Mouse (Mus musculus): ENCODE data around the gene Nup160. TPM values are rescaled to one million over a fixed set of nuclear protein-coding genes. Genes with fewer than 3 reads are reported as not detected.

Gene Nup160
- 49.7 and 56.0 TPM in 2 replicates for total RNA-seq (2017)

DNA sequence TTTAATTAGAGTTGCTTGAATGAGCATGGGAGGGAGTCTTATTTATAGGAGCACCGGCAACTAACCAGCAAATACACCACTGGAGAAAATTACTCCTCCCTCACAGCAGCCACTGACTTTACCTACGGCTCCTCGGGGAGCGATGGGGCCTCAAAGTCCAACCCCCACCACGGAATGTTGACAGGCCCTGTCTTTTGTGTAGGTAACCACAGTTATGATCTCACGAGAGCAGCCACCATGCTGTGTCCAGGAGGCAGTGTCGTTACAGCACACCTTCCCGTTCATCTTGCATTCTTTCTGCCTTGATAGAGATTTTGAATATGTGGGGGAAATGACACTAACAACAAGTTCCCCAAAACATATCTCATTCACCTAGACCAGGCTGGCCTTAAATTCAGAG lies at the start of gene Nup160:
Gene Nup160, plus strand, starts transcription at position 209 of the 400 bp plus-strand sequence.
- ATAC-seq (replicated peaks in 1 of 2; ENCODE audit: insufficient read depth in 1 of 2, low FRiP score in 2 of 2, low TSS enrichment in 1 of 2, low read depth in 1 of 2, poor library complexity in 2 of 2, severe bottlenecking in 2 of 2) = no peak

DNA sequence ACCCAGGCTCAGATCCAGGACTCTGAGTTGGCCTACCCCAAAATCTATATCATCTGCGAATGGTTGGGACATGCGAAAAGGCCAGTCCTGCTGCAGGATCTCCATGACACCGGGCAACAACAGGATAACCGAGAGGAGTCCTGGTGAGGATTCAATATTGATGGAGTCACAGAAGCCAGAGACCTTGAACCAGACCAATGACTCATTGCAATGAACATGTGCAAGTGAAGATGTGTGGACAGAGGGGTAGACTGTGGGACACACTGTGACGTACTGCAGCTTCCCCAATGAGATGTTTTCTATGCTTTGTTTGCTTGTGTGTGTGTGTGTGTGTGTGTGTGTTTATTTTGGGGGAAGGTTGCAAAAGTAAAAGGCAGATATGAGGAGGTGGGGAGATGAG lies 48.8 kb upstream of the Nup160 start:
- ATAC-seq (replicated peaks in 1 of 2; ENCODE audit: insufficient read depth in 1 of 2, low FRiP score in 2 of 2, low TSS enrichment in 1 of 2, low read depth in 1 of 2, poor library complexity in 2 of 2, severe bottlenecking in 2 of 2) = no peak

DNA sequence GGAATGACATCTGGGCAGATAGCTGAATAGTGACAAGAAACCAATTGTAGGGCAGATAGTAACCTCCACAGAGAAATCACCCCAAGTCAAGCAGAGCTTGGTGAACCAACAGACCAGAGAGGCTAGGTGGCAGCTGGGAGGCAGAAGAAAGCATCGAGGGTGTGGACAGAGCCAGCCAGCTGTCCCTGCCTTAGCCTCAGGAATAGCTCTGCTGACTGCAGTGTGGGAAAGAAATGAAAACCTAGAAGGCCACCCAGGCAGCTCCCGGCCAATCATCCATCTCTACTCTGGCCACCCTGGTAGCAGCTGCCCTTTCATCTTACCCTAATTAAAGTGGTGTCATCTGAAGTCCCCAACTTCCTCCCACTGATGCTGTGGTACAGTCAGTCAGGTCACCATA lies 47.5 kb upstream of the Nup160 start:
- ATAC-seq (replicated peaks in 1 of 2; ENCODE audit: insufficient read depth in 1 of 2, low FRiP score in 2 of 2, low TSS enrichment in 1 of 2, low read depth in 1 of 2, poor library complexity in 2 of 2, severe bottlenecking in 2 of 2) = no peak

DNA sequence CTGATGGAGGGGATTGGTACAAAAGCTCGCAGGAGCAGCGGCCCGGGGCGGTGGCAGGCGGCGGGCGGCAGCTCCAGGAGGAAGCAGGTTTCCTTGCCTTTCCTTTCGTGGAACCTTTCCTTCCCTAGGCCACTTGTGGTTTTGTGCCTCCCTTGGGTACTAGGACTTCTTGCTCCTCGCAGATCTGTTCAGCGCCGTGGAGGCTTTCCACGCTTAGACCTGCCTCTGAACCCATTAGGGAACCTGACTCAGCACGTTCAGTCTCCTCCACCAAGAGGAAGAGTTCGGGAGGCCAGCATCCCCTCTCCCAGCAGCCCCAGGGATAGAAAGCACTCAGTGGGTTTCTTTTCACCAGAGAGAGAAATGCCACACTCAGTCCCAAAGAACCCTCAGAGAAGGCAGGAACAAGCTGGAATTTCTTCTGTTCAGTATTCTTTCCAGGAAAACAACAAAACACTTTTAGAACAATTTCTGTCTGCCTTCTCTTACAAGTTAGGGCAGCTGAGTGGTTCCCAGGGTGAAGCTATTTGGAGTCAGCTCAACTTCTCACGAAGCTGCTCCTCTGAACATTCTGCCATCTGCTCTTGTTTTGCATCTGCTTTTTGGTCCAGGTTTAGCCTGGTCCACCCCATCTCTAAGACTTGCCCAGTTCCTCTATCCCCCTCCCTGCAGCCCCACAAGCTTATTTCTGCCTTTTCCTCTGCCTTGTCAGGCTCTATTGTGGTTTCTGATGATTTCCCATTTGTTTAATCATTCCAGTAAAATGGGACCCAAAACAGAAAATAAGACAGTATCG lies 44.9 kb upstream of the Nup160 start:
- peak; percentile 52 to 53; a peak in 3 of 4 replicates for ATAC-seq (replicated peaks in 1 of 2; ENCODE audit: insufficient read depth in 1 of 2, low FRiP score in 2 of 2, low TSS enrichment in 1 of 2, low read depth in 1 of 2, poor library complexity in 2 of 2, severe bottlenecking in 2 of 2)

DNA sequence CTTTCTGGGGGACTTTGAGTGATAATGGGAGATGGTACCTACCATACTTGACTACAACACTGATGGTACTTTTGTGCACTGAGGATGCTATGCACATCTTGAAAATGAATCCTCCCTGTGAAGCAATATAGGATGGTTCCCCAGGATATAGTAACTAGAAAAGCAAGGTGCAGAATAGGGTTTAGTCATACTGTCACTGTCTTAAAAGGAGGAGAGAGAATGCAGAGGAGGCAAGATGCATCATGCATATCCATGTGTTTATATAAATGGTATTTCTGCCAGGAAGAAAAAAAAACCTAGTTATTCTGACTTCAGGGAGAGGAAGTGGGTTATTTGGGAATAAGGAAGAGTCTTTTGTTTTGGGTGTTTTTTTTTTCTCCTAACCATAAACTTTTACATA lies 42.3 kb upstream of the Nup160 start:
- no peak for ATAC-seq (replicated peaks in 1 of 2; ENCODE audit: insufficient read depth in 1 of 2, low FRiP score in 2 of 2, low TSS enrichment in 1 of 2, low read depth in 1 of 2, poor library complexity in 2 of 2, severe bottlenecking in 2 of 2)

DNA sequence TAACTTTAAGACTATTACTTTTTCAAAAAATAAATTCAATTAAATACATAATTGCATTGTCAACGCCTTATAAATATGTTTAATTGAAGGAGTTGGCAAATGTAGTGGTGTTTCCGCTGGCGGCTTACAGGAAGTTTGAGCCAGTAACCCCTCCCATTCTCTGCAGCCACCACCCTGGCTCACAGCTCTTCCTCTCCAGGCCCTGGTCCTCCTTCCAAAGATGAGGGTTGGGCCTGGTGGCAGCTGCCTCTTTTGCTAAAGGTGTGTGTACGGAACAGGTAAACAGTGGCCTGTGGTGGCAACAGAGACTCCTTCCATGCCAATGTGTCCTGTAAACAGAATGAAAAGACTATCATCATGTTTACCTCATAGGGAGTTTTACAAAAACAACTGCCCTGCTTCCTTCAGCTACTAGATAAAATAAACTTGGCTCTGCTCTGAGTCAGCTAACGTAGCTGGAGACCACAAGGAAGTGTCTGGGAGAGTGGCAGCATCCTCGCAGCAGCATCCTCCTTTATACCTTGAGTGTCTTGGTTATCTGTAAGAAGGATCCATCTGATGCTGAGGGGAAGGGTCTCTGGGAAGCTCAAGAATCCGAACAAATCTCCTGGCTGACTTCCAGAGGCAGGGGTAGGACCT lies 41.8 kb upstream of the Nup160 start:
- peak; percentile 76 to 79 for ATAC-seq (replicated peaks in 1 of 2; ENCODE audit: insufficient read depth in 1 of 2, low FRiP score in 2 of 2, low TSS enrichment in 1 of 2, low read depth in 1 of 2, poor library complexity in 2 of 2, severe bottlenecking in 2 of 2)

DNA sequence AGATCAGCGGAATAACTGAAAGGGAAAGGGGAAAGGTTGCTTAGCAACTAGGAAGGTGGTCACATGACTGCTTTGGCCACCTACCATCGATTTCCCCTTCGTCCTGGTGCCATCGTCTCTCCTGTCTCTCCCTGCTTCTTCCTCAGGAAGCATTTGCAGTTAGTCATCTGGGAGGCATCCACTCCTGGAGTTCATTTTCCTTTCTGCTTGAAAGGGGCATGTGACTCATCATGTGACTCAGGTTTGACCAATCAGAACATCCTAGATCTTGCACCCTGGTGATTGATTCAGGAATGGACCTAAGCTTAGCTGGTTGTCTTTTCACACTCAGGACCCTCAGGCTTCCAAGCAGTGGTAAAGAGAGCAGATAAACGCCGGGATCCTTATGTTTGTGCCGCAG lies 40.2 kb upstream of the Nup160 start:
- ATAC-seq (replicated peaks in 1 of 2; ENCODE audit: insufficient read depth in 1 of 2, low FRiP score in 2 of 2, low TSS enrichment in 1 of 2, low read depth in 1 of 2, poor library complexity in 2 of 2, severe bottlenecking in 2 of 2) = no peak

DNA sequence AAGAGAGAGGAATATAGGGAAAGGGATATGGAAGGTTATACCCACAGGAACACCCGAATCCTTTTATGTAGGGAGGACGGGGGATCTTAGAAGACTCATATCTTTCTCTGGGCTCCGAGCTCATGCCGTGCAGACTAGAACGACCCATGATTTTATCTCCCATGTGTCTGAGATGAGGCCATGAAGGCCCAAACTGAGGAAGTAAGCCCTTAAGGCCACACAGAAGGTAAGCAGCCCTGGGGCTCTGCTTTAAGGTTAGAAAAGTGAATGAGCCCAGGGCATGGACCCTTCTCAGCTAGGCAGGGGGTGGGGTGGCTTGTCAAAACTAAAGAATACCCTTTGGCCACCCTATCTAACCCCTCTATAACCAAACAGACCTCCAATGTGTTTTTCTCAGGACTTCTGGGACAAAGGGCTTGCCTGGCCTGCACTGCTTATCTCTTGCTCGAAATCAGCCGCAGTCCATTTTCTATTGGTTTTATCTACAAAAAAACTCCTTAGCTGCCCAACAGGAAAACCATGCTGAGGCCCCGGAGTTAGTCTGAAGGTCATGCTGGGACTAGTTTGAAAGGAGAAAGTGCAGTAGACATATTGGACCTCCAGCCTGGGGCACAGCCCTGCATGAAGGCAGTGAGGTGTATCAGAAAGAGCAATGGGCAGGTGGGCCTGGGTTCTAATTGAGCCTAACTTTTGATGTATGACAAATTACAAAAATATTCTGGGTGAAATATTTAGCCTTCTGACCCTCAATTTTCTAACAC lies 37.8 kb upstream of the Nup160 start:
- ATAC-seq (replicated peaks in 1 of 2; ENCODE audit: insufficient read depth in 1 of 2, low FRiP score in 2 of 2, low TSS enrichment in 1 of 2, low read depth in 1 of 2, poor library complexity in 2 of 2, severe bottlenecking in 2 of 2) = no peak

DNA sequence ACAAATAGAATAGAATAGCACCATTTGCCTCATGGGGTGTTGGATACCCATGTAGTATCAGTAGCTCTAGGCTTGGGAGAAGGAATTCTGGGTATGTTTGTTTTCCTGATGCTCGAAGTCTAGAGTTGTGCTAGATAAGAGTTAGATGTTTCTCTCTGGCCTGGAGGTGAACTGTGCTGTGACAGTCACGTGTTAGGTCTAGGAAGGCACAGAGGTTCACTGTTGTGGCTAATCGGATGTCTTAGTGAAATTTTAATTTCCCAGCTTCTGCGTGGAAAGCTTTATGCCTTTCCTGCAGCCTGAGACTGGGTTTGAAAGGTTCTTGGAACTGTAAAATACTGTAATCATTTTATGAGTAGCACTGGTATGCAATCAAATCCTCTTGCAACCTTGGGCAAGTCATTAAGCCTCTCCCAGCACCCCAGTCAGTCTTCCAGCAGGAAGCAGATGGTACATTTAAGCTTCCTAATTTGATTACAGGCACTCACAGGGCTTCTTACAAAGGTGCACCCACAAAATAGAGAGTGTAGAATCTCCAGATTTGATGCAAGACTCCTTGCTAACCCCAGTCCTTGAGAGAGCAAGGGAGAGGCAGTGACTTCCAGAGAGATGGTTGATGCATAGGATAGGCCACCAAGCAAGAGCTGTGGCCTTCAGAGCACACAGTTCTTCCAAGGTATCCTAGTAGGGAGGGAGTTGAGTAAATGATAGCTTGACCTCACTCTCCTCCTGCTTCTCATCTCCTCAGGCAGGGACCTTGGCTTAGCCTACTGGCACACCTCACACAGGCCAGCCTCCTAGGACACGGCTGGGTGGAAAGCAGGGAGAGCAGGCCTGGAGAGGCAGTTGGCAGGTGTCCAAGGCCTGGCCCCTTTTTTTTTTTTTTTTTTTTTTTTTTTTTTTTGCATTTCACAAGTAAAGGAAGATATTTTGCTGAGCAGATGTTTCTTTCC lies 37.0 kb upstream of the Nup160 start:
- 0 out of 4 replicates have a peak, but pooled peaks have one; percentile 11 to 30 for ATAC-seq (replicated peaks in 1 of 2; ENCODE audit: insufficient read depth in 1 of 2, low FRiP score in 2 of 2, low TSS enrichment in 1 of 2, low read depth in 1 of 2, poor library complexity in 2 of 2, severe bottlenecking in 2 of 2)

DNA sequence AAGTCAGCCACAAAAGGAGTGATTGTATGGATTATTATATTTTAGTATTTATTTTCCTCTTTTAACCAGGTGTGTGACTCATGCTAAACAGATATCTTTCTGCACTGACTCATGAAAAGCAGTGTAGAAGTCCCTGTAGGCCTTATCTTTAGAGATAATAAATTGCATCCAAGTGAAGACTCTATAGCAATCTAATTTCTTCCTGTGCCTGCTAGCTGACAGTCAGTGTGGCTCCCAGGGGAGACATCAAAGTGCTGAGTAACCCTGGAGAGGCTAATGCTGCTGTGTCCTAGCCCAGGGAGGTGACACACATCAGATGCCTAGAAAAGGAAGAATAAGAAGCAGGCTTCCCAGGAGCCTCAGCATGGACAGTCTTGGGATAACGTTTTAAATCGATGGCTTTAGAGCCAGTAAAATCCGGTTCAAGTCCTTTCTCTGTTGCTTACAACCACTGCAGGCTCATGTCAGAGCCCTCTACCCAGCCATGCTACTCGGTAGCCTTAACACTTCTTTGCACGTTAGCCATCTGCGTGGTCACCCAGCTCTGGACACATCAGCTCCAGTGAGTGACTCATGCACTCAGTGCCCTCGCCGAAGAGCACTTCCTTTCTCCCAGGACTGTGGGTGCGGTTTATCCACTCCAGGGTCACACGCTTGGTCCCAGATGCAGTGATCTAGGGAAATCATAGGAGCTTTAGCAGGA lies 35.9 kb upstream of the Nup160 start:
- ATAC-seq (replicated peaks in 1 of 2; ENCODE audit: insufficient read depth in 1 of 2, low FRiP score in 2 of 2, low TSS enrichment in 1 of 2, low read depth in 1 of 2, poor library complexity in 2 of 2, severe bottlenecking in 2 of 2) = peak in 1 of 2 experiments; percentile 23; a peak in 1 of 4 replicates

DNA sequence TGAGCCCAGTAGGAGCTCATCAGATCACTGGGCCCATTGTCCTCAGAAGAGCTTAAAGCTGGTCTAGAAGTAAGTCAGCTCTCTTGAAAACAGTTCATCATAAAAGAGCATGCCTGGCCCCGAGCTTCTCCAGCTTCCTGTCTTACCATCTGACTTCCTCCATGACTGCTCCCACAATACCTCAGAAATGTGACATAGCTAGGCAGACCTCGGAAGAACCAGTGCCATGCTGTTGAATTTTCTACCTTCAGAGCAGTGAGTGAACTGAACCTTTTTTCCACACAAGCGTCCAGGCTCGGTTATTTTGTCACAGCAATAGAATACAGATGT lies 35.3 kb upstream of the Nup160 start:
- peak; percentile 15 to 27; a peak in 1 of 4 replicates for ATAC-seq (replicated peaks in 1 of 2; ENCODE audit: insufficient read depth in 1 of 2, low FRiP score in 2 of 2, low TSS enrichment in 1 of 2, low read depth in 1 of 2, poor library complexity in 2 of 2, severe bottlenecking in 2 of 2)

DNA sequence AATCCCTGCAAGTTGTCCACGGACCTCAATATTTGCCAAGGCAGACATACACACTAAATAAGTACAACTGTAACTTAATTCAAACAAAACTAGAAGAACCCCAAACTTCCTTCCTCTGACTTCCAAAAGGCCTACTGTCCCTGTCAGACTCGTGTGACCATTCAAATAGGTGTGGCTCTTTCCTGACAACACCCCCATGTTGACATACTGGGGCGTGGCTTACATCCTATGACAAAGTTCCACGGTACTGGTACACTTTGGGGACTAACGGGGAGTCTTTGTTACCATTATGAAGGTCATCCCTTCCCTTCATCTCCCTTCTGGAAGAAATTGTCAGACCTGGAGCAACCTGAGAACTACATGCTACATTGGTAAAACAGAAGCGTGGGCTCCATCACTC lies 29.9 kb upstream of the Nup160 start:
- no peak for ATAC-seq (replicated peaks in 1 of 2; ENCODE audit: insufficient read depth in 1 of 2, low FRiP score in 2 of 2, low TSS enrichment in 1 of 2, low read depth in 1 of 2, poor library complexity in 2 of 2, severe bottlenecking in 2 of 2)

DNA sequence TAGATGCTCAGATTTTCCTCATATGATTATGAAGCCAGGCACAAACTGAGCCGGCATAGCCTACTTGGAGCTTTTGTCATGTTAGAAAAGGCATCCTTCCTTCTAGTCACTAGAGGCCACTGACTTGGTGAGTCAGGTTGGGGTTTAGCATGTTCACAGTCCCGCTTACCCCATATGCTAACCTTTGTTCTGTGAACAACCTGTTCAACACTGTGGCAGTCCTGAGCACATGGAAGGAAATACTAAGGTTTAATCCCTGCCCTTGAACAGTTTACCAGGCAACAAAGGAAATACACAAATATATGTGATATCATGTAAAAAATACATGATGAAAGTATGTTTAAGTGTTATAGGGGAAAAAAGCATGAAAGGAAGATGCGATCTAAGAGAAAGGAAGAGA lies 27.6 kb upstream of the Nup160 start:
- ATAC-seq (replicated peaks in 1 of 2; ENCODE audit: insufficient read depth in 1 of 2, low FRiP score in 2 of 2, low TSS enrichment in 1 of 2, low read depth in 1 of 2, poor library complexity in 2 of 2, severe bottlenecking in 2 of 2) = no peak

DNA sequence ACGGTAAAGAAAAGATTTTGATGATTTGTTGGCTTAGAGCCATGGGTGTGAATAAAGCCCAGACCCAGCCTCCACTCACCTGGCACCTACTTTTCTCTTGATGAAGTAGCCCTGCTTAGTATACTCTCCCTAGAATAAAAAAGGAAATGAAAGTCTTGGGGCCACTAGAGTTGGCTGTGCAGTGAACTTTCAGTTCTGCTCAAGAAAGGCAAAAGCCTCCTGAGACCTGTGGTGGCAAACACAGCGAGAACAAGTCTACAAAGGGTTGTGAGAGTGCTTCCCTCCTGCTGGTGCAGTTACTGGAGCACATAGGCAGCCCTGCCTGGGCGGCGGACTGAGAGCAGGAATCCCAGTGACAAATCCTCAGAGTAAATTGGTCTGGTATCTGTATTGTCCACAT lies 27.1 kb upstream of the Nup160 start:
- ATAC-seq (replicated peaks in 1 of 2; ENCODE audit: insufficient read depth in 1 of 2, low FRiP score in 2 of 2, low TSS enrichment in 1 of 2, low read depth in 1 of 2, poor library complexity in 2 of 2, severe bottlenecking in 2 of 2) = peak; percentile 46 to 47; a peak in 3 of 4 replicates

DNA sequence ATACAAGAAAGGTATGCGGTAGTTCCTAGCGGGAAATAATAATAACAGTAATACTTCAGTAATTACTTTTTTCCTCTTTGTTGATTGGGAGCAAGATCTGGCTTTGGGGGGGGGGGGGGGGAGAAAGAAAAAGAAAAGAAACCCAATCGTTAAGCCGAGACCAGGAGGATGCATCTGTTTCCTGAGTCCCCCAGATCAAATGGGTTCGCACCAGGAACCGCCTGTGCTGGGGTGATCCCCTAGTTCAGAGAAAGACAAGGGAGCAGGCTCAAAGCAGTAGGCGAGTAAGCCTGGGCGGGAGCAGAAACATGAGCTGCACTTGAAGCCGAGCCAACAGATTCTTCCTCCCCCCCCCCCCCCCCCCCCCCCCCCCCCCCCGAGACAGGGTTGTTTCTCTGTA lies 24.9 kb upstream of the Nup160 start:
- ATAC-seq (replicated peaks in 1 of 2; ENCODE audit: insufficient read depth in 1 of 2, low FRiP score in 2 of 2, low TSS enrichment in 1 of 2, low read depth in 1 of 2, poor library complexity in 2 of 2, severe bottlenecking in 2 of 2) = peak; percentile 85 to 94

DNA sequence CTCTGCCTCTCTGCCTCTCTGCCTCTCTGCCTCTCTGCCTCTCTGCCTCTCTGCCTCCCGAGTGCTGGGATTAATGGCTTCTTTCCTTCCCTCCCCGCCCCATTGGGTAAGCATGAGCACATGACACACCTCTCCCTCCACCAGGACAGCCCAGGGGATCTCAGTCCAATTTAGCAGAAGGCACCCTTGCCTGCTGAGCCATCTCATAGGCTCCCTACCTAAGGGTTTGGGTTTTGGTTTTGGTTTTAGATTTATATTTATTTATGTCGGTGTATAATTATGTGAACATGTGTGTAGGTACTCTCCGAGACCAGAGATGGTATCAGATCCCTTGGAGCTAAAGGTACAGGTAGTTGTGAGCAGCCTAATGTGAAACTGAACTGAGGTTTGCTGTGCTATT lies 24.0 kb upstream of the Nup160 start:
- 0 out of 4 replicates have a peak, but pooled peaks of 1 of the 2 experiments have one; percentile 29 for ATAC-seq (replicated peaks in 1 of 2; ENCODE audit: insufficient read depth in 1 of 2, low FRiP score in 2 of 2, low TSS enrichment in 1 of 2, low read depth in 1 of 2, poor library complexity in 2 of 2, severe bottlenecking in 2 of 2)

DNA sequence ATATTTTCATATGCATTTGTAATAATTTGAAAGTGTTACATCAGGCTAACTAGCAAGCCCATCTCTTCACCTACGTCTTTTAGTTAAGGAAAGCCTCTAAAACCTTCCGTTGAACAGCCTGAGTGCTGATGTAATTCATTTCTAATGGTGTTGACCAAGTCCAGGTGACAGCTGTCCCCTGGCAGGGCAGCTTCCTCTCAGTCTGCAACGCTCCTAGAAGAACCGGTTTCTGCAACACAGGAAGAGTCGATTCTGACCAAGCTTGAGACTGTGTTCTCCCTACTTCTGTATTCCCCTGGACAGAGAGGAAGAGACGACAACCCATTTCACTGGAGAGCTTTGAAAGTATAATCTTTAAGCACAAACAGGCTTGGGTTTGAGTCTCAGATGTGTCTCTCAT lies 21.6 kb upstream of the Nup160 start:
- peak; percentile 52 to 54; a peak in 2 of 4 replicates for ATAC-seq (replicated peaks in 1 of 2; ENCODE audit: insufficient read depth in 1 of 2, low FRiP score in 2 of 2, low TSS enrichment in 1 of 2, low read depth in 1 of 2, poor library complexity in 2 of 2, severe bottlenecking in 2 of 2)
